Mouse (Mus musculus): ENCODE results near the gene Gm7358. TPM values are rescaled to one million over a fixed set of nuclear protein-coding genes. Genes with fewer than 3 reads are reported as not detected.
"Not testable (repeated sequence)": the region's sequence is repeated elsewhere in the genome, so short reads cannot be mapped to it uniquely, and the experiment has no call there.

Gene Gm7358
- total RNA-seq (2021), result not detected
- long read RNA-seq, experiment 1, result 0 reads
- long read RNA-seq, experiment 2, result 0 reads

DNA sequence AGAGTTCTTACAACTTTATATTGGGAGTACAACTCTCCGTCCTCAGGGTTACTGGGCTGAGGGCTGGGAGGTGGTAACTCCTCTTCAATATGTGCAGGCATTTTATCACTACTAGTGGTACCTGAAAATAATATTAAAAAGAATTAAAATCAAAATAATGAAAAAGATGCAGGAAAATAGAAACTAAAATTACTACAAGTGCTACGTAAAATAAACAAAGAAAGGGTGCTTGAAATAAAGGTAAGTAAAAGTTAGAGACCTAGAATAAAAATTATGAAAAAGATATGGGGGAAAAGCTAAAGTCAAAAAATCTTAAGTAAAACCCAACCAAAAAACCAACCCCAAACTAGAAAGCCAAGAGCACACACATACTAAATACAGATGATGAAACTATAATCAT lies at the start of gene Gm7358:
Gene Gm7358 (minus strand): TSS at position 101 of the 400 bp plus-strand sequence.
- not testable (repeated sequence) for DNase-seq

DNA sequence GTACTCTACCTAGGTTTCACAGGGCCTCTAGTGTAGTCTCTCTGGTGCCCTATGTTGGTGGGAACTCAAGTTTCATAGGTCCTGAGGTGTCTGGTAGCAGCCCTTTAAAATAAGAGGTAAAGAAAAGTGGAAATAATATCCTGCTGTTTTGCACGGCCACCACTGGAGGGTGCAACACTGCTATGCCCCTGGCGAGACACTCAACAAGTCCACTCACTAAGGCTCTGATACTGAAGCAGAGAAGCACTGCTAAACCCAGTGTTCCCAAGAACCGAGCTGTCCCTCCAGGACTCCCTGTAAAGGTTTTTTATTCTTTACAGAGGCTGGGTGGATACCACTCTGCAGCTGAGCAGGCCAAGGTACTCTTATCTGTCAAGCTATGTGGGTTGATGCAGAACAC lies 43.7 kb upstream of the Gm7358 start:
- not testable (repeated sequence) for DNase-seq

DNA sequence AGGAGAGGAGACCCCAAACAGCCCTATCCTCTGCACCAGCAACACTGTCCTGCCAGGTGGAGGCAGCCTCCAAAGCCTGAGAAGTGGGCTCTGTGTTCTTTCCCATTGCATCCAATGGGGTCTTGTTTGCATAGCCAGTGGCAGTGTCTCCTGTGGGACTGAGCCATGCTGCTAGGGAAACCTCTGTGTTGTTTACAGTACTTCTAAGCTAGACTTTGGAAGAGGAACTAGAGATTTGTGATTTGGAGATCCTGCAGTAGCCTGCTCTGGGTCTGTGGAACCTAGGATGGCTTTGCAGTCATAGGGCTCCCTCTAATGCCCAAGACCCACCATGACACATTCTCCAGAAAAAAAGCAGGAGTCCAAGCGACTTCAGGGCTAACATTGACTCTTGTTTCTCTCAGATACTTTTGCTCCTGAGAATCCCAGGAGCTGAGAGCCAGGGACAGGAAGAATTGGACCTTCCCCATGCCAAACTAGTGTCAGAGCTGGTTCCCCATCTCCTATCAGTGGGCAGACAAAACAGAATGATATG lies 42.2 kb upstream of the Gm7358 start:
- peak in 1 of 2 experiments; percentile 28 for DNase-seq

DNA sequence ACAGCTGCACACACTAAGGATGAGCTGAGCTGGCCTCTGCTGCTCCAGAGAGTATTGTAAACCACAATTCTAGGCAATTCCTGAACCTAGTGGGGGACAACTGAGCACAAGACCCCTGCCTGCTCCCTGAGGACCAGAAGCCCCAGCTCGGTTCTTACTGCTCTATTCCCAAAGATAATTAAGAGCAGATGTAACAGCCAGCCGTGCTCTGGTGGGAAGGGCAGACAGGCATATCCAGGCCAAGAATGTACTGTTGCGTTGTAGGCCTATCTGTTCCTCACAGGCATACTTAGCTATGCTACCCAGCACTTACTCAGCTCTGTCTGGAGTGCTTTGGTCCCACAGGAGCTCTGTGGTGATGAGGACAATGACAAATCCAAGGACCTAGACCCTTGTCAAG lies 40.6 kb upstream of the Gm7358 start:
- DNase-seq, result not testable (repeated sequence)

DNA sequence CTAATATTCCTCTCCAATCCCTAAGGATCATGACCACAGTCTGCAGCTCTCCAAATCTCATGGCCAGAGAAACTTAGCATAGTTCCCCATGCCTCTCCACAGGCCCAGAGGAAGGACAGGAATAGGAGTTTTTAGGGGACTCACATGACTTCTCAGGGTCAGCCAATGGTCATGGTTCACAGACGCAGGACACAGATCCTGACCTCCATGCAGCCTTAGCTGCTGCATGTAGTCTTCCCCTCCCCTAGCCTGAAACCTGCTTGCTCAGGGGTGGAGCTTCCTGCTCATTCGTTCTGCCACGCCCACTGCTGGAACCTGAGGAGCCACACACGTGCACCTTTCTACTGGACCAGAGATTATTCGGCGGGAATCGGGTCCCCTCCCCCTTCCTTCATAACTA lies 34.8 kb upstream of the Gm7358 start:
- DNase-seq, result not testable (repeated sequence)

DNA sequence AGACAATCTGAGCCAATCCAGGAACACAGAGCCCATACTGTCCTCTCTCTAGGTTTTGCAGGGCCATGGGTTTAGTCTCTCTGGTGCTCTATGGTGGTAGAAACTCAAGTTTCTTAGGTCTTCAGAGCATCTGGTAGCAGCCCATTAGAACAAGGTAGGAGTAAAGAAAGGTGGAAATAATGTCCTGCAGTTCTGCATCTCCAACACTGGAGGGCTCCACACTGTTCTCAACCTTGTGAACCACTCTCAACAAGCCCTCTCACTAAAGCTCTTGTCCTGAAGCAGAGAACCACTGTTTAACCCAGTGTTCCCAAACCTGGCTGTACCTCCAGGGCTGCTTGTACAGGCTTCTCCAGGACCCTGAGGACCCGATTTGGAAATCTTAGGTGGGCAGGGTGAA lies 27.3 kb upstream of the Gm7358 start:
- DNase-seq, result not testable (repeated sequence)

DNA sequence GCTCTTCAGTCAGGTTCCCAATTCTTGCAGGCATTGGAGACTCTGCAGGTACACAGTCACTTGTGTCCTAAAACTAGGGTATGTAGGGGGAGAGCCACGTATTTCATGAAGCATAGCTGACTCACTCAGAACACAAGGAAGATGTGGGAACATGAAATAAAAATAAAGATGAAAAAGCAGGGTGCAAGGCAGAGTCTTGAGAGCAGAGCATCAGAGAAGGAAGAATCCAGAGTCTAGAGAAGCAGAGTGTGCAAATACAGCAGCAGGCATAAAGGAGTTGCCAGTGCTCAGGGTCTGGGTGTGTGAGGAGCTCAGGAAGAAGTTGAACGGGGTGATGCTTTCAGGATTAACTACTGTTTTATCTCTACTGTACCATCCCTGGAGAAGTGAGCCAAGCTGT lies 17.5 kb downstream of the Gm7358 start:
- not testable (repeated sequence) for DNase-seq

DNA sequence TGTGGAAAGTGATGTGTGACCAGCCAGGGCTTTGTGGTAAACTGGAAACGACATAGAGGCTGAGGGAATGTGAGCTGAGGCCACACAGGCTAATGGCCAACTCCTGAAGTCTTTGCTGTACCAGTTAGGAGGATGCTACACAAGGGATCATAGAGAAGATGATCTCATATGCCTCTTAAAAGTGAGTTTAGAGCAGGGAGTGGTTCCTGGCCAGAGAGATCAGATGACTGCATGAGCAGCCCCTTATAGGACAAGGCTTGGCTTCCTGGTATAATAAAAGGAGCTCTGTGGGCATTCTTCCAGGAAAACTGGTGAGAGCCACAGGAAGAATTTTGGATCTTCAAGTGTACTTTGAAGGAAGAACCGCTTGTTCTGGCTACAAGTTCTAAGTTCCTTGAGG lies 22.3 kb downstream of the Gm7358 start:
- not testable (repeated sequence) for DNase-seq

DNA sequence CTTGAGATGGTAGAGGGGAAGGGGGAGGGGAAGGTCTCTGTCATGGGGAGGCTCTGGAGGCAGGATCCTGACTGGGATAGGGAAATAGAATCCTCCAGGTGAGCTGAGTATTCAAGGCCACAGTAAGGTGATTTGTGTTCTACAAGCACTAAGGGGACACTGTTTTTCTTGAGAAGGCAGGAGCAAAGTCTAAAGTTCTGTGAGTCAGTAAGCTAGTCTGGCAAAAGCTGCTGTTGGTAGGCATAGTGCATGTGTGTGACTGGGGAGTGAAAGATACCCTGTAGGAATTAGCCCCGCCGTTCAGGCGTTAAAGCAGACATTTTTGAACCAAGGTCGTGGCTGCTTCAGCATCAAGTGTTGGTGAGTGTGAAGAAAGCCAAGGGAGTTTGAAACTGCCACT lies 23.2 kb downstream of the Gm7358 start:
- DNase-seq, result not testable (repeated sequence)

Other genes starting within 250 kb of the Gm7358 start
- under 1 TPM in 1 of 2 experiments, not detected in 1; 0.18 TPM for gene Gm7168, start 111.2 kb downstream of the Gm7358 start, total RNA-seq (2021)
- gene Gm7356, start 55.8 kb downstream of the Gm7358 start, total RNA-seq (2021), result not detected
- 1 to 10 TPM in 1 of 2 experiments, under 1 TPM in 1; 0.95 to 1.1 TPM for gene Dact2, start 144.8 kb upstream of the Gm7358 start, total RNA-seq (2021)
- gene Smoc2, start 220.0 kb upstream of the Gm7358 start, total RNA-seq (2021), result 10 to 100 TPM; 44.5 to 53.2 TPM